Mouse (Mus musculus) stomach, embryonic 16.5 days (tissue): ENCODE measurements around the gene Asic1. TPM values are rescaled to one million over a fixed set of nuclear protein-coding genes. Genes with fewer than 3 reads are reported as not detected.

ENCODE experiments used
- ATAC-seq: fragments of 200-750 bp; cut with Nextera tagmentation; 2 replicates; pipeline ENCODE4 v1.8.0; 2017; ENCODE audit warnings: moderate number of reproducible peaks, moderate TSS enrichment; ENCODE audit not compliant: insufficient read depth, low FRiP score
- H3K27ac ChIP-seq: fragments of 300-500 bp; sonication (generic); 2 replicates; pipeline ENCODE4 v1.5.1; 2014; ENCODE audit warnings: low read length
- H3K27me3 ChIP-seq: fragments of 300-500 bp; sonication (generic); 2 replicates; pipeline ENCODE4 v1.6.1; 2014; ENCODE audit warnings: low read length, control low read depth, mixed read lengths; ENCODE audit not compliant: control insufficient read depth, insufficient read depth
- H3K36me3 ChIP-seq: fragments of 300-500 bp; sonication (generic); 2 replicates; pipeline ENCODE4 v1.6.1; 2014; ENCODE audit warnings: low read length; ENCODE audit not compliant: control insufficient read depth, insufficient read depth
- H3K4me1 ChIP-seq: fragments of 300-500 bp; sonication (generic); 2 replicates; pipeline ENCODE4 v1.6.1; 2014; ENCODE audit warnings: low read length, control low read depth, mixed read lengths; ENCODE audit not compliant: control insufficient read depth, insufficient read depth
- H3K4me2 ChIP-seq: fragments of 300-500 bp; sonication (generic); 2 replicates; pipeline ENCODE4 v1.6.1; 2014; ENCODE audit warnings: low read depth, low read length, mixed read lengths
- H3K4me3 ChIP-seq: fragments of 300-500 bp; sonication (generic); replicated peaks from 2 replicates; pipeline ENCODE4 v1.5.1; 2014; ENCODE audit warnings: mild to moderate bottlenecking, low read length
- H3K9ac ChIP-seq: fragments of 300-500 bp; sonication (generic); 2 replicates; pipeline ENCODE4 v1.6.1; 2014; ENCODE audit warnings: low read length
- H3K9me3 ChIP-seq: fragments of 300-500 bp; sonication (generic); replicated peaks from 2 replicates; pipeline ENCODE4 v1.6.1; 2016; ENCODE audit warnings: low read length, control low read depth; ENCODE audit not compliant: control insufficient read depth
- WGBS: fragments of 180-500 bp; shearing (Covaris S2); extraction: QIAGEN DNeasy Blood & Tissue Kit; methylation state at CpG from one replicate; pipeline ENCODE4 v1.1.7; 2014; 5-methylcytosine and 5-hydroxymethylcytosine counted together
- polyA plus RNA-seq: library from polyadenylated mRNA; unstranded; fragments of >200 nt; fragmentation: Nextera tagmentation; extraction: Ambion mirVana; gene quantifications from 2 replicates; pipeline ENCODE4 v1.2.1, GENCODE M21; 2015

Asic1 gene
- polyA plus RNA-seq, 1 experiment from 2014 or later, result 0.89 TPM

DNA sequence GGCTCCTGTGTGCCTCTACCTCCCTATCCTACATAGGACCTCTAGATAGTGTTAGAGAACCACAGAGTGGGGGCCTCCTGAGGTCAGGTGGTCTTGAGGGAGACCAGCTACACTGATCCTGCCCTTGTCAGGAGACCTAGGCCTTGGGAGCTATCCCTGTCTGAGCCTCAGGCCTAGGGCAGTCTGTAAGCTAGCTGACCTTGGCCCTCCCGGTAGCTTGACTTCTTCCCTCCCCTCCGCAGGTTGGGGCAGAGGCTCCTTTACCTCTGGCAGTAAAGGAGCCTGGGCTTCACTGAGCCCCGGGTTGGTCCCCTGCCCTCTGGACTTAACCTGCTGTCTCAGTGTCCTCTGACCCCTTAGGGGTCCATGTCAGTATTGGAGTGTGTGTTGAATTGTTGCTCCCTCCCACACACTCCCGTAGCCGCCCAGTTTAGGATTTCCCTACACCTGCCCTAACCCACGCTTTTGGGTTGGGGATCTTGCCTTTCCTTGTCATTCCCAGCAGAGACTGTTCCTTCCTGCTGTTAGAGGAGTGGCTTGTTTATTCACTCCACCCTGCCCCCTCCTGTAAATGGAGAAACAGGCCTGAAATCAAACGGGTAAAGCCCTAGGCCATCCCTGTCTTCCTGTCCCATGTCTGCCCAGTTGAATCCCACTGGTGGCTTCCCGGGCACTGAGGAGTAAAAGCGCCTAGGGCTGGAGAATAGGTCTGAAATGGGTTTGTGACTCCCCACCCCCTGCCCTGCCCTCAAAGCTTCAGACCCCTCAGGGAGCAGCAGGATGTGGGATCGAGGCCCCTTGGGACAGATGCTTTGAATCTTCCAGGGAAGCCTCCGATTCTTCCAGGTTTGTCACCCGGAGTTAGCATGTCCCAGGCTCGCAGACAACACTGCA, 42.7 kb downstream of the Asic1 start:
- peaks cover 24% of the 10 kb centered on the region; the same call in 1 of the 2 replicates for H3K36me3 ChIP-seq
- H3K4me1 ChIP-seq, result no peaks in the 10 kb centered on the region
- H3K27me3 ChIP-seq, result no peaks in the 10 kb centered on the region
- no peak; the same call in 1 of the 2 replicates for ATAC-seq
- no peak overlapping the region for H3K4me3 ChIP-seq
- no peak overlapping the region for H3K4me2 ChIP-seq
- H3K9me3 ChIP-seq, result no peaks in the 10 kb centered on the region
- no peak overlapping the region for H3K9ac ChIP-seq
- WGBS, result 64% methylated on average over 13 of the region's 13 CpGs
- no peak overlapping the region for H3K27ac ChIP-seq

DNA sequence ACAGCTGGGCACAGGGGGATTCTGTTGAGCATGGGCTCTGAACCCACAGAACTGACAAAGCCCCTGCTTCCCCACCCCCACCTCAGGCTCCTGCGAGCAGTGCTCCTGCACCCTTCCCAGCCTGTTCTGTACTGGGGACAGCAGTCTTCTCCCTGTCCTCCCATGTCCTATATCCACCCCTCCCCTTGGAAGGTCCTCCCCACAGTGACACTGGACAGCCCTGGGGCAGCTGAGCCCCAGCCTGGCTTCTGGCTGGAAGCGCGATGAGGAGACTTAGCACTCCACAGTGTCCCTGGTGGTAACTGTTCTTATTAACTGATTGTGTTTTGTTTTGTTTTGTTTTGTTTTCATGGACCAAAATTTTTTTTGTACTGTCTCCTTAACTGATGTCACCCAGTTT, 43.4 kb downstream of the Asic1 start:
- no peak for ATAC-seq
- Histone ChIP-seq H3K27me3 (no peaks in the 10 kb centered on the region), H3K4me3 (no peak overlapping the region), H3K9me3 (no peaks in the 10 kb centered on the region), H3K4me2 (no peak overlapping the region), H3K9ac (no peak overlapping the region), H3K4me1 (no peaks in the 10 kb centered on the region), H3K36me3 (peaks cover 21% of the 10 kb centered on the region; the same call in 1 of the 2 replicates), H3K27ac (no peak overlapping the region)
- 84% methylated on average over 3 of the region's 3 CpGs for WGBS

GRCm38 (mm10) chr15:99714206-99714605, 44.0 kb downstream of the Asic1 start:
- no peaks in the 10 kb centered on the region for H3K27me3 ChIP-seq
- H3K9ac ChIP-seq, result no peak overlapping the region
- no peaks in the 10 kb centered on the region for H3K9me3 ChIP-seq
- 73% methylated on average over 4 of the region's 4 CpGs for WGBS
- peaks cover 18% of the 10 kb centered on the region; the same call in 1 of the 2 replicates for H3K36me3 ChIP-seq
- H3K4me1 ChIP-seq, result no peaks in the 10 kb centered on the region
- no peak overlapping the region; the same call in 1 of the 2 replicates for H3K27ac ChIP-seq
- H3K4me3 ChIP-seq, result no peak overlapping the region
- no peak overlapping the region for H3K4me2 ChIP-seq
- ATAC-seq, result no peak

- no peak for ATAC-seq
- Histone ChIP-seq H3K4me2 (no peak overlapping the region), H3K4me1 (no peaks in the 10 kb centered on the region), H3K4me3 (no peak overlapping the region), H3K27ac (no peak overlapping the region), H3K9ac (no peak overlapping the region), H3K27me3 (no peaks in the 10 kb centered on the region), H3K9me3 (no peaks in the 10 kb centered on the region), H3K36me3 (0 out of 2 replicates have a peak, but pooled peaks cover 14% of the 10 kb centered on the region)
- WGBS, result 60% methylated on average over 7 of the region's 7 CpGs
These were observed 44.7 kb downstream of the Asic1 start for GRCm38 (mm10) chr15:99714858-99715257.

DNA sequence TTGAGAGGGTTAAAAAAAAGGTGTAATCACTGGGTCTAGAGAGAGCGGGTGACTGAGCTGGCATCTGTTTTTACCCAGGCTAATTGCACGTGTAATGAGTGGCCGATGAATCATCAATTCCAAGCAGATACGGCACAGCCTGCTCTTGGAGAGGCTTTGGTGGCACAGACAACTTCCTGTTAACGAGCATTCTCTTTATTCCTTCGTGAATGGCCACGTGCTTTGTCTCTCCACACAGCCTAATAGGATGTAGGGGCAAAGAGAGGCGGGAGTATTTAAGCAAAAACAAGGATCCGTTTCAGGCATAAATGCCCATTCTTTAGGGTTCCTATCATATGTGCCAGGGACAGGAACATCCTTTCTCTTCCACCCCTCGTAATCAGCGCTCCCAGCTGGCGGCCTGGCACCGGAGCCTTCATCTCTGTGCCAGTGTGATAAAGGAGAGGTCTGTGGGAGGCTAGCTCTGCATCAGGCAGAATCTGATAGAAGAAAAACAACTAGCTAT, 45.2 kb downstream of the Asic1 start:
- Histone ChIP-seq H3K4me1 (no peaks in the 10 kb centered on the region), H3K4me3 (no peak overlapping the region), H3K27ac (no peak overlapping the region), H3K36me3 (0 out of 2 replicates have a peak, but pooled peaks cover 14% of the 10 kb centered on the region), H3K9me3 (no peaks in the 10 kb centered on the region), H3K4me2 (no peak overlapping the region), H3K27me3 (no peaks in the 10 kb centered on the region), H3K9ac (no peak overlapping the region)
- ATAC-seq, result no peak
- WGBS, result 76% methylated on average over 13 of the region's 13 CpGs

DNA sequence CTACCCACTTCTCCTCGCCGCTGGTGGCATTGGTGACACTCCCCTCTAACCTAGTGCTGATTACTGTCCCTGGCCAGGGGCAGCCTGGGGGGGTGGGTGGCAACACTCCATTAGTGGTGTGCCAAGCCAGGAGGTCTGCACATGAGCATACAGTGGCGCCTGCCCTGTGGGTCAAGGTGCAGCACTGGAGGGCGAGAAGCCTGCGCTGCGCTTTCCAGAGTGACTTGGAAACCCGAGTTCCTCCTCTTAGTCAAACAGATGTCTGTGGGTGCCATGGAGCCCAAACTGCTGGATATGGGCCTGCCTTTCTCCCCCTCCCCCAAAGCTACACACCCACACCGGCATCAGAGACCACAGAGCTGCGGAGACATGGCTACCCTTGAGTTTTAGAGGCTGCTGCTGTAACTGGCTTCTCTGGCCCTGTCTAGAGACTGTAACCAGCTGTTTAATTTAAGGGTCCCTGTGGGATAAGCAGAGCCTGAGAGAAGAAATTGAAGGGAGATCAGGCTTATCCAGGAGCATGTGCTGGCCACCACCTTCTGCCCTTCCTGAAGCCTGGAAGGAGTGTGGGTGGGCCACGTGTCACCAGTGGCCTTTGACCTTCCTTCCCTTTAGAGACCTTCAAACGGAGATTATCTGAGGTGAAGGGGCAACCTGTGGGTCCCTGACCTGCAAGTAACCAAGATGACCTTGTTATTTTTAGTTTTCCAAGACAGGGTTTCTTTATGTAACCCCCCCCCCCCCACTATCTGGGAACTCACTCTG, 46.0 kb downstream of the Asic1 start:
- ATAC-seq, result no peak
- H3K9ac ChIP-seq, result no peak overlapping the region
- H3K27ac ChIP-seq, result no peak overlapping the region
- H3K9me3 ChIP-seq, result no peaks in the 10 kb centered on the region
- 61% methylated on average over 11 of the region's 11 CpGs for whole genome bisulfite sequencing
- H3K4me1 ChIP-seq, result no peaks in the 10 kb centered on the region
- no peaks in the 10 kb centered on the region for H3K27me3 ChIP-seq
- 0 out of 2 replicates have a peak, but pooled peaks cover 14% of the 10 kb centered on the region for H3K36me3 ChIP-seq
- no peak overlapping the region for H3K4me2 ChIP-seq
- H3K4me3 ChIP-seq, result no peak overlapping the region

GRCm38 (mm10) chr15:99716814-99717213, 46.6 kb downstream of the Asic1 start:
- ATAC-seq, result no peak
- H3K36me3 ChIP-seq, result 0 out of 2 replicates have a peak, but pooled peaks cover 13% of the 10 kb centered on the region
- H3K4me2 ChIP-seq, result no peak overlapping the region
- no peaks in the 10 kb centered on the region for H3K9me3 ChIP-seq
- H3K27me3 ChIP-seq, result no peaks in the 10 kb centered on the region
- WGBS, result 85% methylated on average over 12 of the region's 12 CpGs
- no peak overlapping the region for H3K4me3 ChIP-seq
- H3K9ac ChIP-seq, result no peak overlapping the region; the same call in 1 of the 2 replicates
- no peak overlapping the region for H3K27ac ChIP-seq
- no peaks in the 10 kb centered on the region for H3K4me1 ChIP-seq

DNA sequence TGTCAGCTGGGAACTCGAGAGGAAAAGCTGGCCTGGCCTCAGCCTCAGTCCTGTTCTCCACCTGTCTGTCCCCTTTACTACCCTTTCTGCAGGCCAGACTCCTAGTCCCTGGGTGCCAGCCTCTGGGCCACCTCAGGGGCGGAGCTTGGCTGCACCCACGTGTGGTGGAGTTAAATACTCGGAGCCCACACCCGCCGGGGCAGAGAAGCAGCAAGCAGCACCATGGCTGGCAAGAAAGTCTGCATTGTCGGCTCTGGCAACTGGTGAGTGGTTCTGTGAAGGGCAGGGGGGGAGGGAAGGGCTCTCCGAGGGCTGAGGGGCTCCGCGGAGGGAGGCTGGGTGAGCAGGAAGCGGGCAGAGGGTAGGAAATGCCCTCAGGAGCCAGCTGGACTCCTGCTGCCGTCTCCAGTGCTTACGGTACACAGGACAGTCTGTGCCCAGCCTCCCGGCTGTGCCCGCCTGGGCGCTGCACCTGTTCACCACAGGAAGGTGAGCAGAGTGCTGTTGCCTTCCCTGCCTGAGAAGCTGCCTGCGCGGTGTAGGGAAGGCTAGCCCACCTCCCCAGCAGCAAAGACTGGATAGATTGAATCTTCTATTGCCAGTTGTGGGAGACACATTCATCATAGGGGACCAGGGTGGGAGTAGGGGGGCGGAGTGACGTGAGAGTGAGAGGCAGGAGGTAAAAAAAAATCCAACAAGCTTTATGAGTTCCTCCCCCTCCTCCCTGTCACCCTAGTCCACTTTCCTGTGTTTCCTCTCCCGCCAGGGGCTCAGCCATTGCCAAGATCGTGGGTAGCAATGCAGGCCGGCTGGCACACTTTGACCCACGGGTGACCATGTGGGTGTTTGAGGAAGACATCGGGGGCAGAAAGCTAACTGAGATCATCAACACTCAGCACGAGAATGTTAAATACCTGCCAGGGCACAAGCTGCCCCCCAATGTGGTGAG, 47.5 kb downstream of the Asic1 start, which contains the start of gene Gpd1:
Gene Gpd1 (plus strand): TSS at position 130 of the 949 bp plus-strand sequence.
- H3K27ac ChIP-seq, result no peak within 1 kb of the TSS
- no peak within 1 kb of the TSS for H3K4me3 ChIP-seq
- H3K36me3 ChIP-seq, result 0 out of 2 replicates have a peak, but pooled peaks cover 7% of the 10 kb centered on the region
- ATAC-seq, result 0 out of 2 replicates have a peak, but pooled peaks have one; percentile 27
- WGBS, result 63% methylated on average over 25 of the region's 26 CpGs
- no peaks in the 10 kb centered on the region for H3K27me3 ChIP-seq
- H3K9me3 ChIP-seq, result no peaks in the 10 kb centered on the region
- no peaks in the 10 kb centered on the region for H3K4me1 ChIP-seq
- H3K9ac ChIP-seq, result peak within 1 kb of the TSS; percentile 48
- no peak within 1 kb of the TSS for H3K4me2 ChIP-seq
